Mouse (Mus musculus): Measurements from ENCODE around the gene Kat2b.

GRCm38 (mm10) chr17:53531160-53531559 is 35.5 kb upstream of the Kat2b start:
- TF ChIP-seq ZC3H11A (IDR thresholded peaks at IDR 0.05; ENCODE audit: borderline replicate concordance, low read depth, low read length), result no peak
- no peak for TF ChIP-seq ZNF384 (IDR thresholded peaks at IDR 0.05; ENCODE audit: low read depth, low read length)
- TF ChIP-seq CHD2 (IDR thresholded peaks at IDR 0.05; ENCODE audit: low read depth, low read length), result no peak
- no peak for TF ChIP-seq MAFK (IDR thresholded peaks at IDR 0.05; ENCODE audit: insufficient read depth, low read depth, low read length)
